Mouse (Mus musculus) lung, postnatal 0 days (tissue): ENCODE measurements at regions not wholly inside any gene's neighbourhood (a gene's known extent, or its start where the extent isn't known, plus 50 kb on each side); places are given as distances from the start of the nearest gene placed in this dataset.
A peak's percentile ranks its signal among the peaks of the same experiment; 100 is the strongest.

ENCODE experiments used
- ATAC-seq: fragments of 200-750 bp; cut with Nextera tagmentation; 2 replicates; pipeline ENCODE4 v1.8.0; 2017; ENCODE audit warnings: moderate library complexity
- DNase-seq: peaks from one replicate; pipeline ENCODE4 v3.0.0-alpha.2; 2016; ENCODE audit warnings: low spot score
- H3K27ac ChIP-seq: fragments of 300-500 bp; sonication (generic); 2 replicates; pipeline ENCODE4 v1.5.1; 2014; ENCODE audit warnings: antibody characterized with exemption, mild to moderate bottlenecking, low read length, mixed read lengths
- H3K27me3 ChIP-seq: fragments of 300-500 bp; sonication (generic); replicated peaks from 2 replicates; pipeline ENCODE4 v1.6.1; 2014; ENCODE audit warnings: low read length, mixed read lengths; ENCODE audit not compliant: insufficient read depth
- H3K36me3 ChIP-seq: fragments of 300-500 bp; sonication (generic); 2 replicates; pipeline ENCODE4 v1.6.1; 2014; ENCODE audit warnings: low read length, mixed read lengths; ENCODE audit not compliant: insufficient read depth
- H3K4me1 ChIP-seq: fragments of 300-500 bp; sonication (generic); 2 replicates; pipeline ENCODE4 v1.6.1; 2014; ENCODE audit warnings: antibody characterized with exemption, low read depth, low read length, mixed read lengths; ENCODE audit not compliant: insufficient read depth
- H3K4me2 ChIP-seq: fragments of 300-500 bp; sonication (generic); replicated peaks from 2 replicates; pipeline ENCODE4 v1.6.1; 2014; ENCODE audit warnings: low read depth, mild to moderate bottlenecking, low read length, moderate library complexity, mixed read lengths
- H3K4me3 ChIP-seq: fragments of 300-500 bp; sonication (generic); 2 replicates; pipeline ENCODE4 v1.5.1; 2014; ENCODE audit warnings: low read depth, low read length
- H3K9ac ChIP-seq: fragments of 300-500 bp; sonication (generic); replicated peaks from 2 replicates; pipeline ENCODE4 v1.6.1; 2014; ENCODE audit warnings: low read depth, mild to moderate bottlenecking
- H3K9me3 ChIP-seq: fragments of 300-500 bp; sonication (generic); 2 replicates; pipeline ENCODE4 v1.6.1; 2016; ENCODE audit warnings: low read length, mixed read lengths
- CTCF ChIP-seq: IDR thresholded peaks from 2 replicates; pipeline ENCODE4 v1.5.1; 2016; ENCODE audit warnings: antibody characterized with exemption, mild to moderate bottlenecking
- EP300 ChIP-seq: IDR thresholded peaks from 2 replicates; pipeline ENCODE4 v1.6.1; 2016; ENCODE audit warnings: antibody characterized with exemption, mild to moderate bottlenecking, control low read depth
- WGBS: fragments of 180-500 bp; shearing (Covaris S2); extraction: QIAGEN DNeasy Blood & Tissue Kit; methylation state at CpG from one replicate; pipeline ENCODE4 v1.1.7; 2014; 5-methylcytosine and 5-hydroxymethylcytosine counted together

DNA sequence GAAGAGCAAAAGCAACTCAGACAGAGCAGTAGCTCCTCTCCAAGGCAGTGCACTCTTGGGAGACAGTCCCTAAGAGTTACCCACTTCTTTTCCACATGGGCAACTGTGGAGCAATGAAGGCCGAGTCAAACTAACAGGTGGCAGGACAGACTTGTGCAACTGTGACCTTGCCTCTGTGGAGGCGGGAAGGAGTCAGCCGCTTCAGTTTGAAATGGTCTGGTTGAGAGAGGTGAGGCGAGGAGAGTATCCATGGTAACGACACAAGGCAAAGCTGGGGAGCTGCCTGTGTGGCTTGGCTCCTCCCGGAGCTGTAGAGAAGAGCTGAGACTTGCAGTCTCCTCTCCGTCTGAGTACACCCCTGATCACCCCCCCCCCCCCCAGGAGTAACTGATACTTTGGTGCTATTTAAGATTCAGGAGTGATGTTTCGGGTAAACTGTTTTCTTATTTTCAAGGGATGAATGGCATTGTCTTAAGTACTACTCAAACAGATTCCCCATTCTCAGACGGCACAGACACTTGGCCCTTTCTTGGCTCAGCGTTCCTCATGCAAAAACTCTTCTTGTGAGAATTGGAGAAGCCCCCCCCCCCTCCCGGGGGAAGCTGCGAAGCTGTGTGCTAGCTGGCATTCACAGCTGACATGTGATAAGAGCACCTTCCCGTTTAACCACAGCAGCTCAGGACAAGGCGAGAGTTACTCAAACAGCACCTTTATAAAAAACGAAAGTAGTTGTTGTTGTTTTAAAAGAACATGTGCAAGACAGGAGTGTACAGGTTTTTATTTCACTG, 54.9 kb upstream of the Chst1 start:
- WGBS = 7% methylated on average over 15 of the region's 15 CpGs
- DNase-seq = peak; percentile 32

GRCm38 (mm10) chr2:92540841-92541240, 58.7 kb upstream of the Chst1 start:
- Histone ChIP-seq H3K36me3 (no peaks in the 10 kb centered on the region), H3K4me3 (no peak overlapping the region), H3K4me1 (no peaks in the 10 kb centered on the region), H3K4me2 (no peak overlapping the region), H3K27me3 (no peaks in the 10 kb centered on the region), H3K27ac (no peak overlapping the region), H3K9me3 (no peaks in the 10 kb centered on the region), H3K9ac (no peak overlapping the region)
- WGBS = 71% methylated on average over 5 of the region's 5 CpGs
- TF ChIP-seq EP300 (no peak), CTCF (no peak)
- DNase-seq (no peak), ATAC-seq (no peak)

More for the DNA sequence above, 54.9 kb upstream of the Chst1 start:
- Histone ChIP-seq H3K27me3 (no peaks in the 10 kb centered on the region), H3K4me1 (no peaks in the 10 kb centered on the region), H3K9ac (no peak overlapping the region), H3K36me3 (no peaks in the 10 kb centered on the region), H3K27ac (no peak overlapping the region), H3K9me3 (no peaks in the 10 kb centered on the region), H3K4me2 (no peak overlapping the region), H3K4me3 (no peak overlapping the region)
- no peak for TF ChIP-seq CTCF
- no peak for TF ChIP-seq EP300
- ATAC-seq = no peak

DNA sequence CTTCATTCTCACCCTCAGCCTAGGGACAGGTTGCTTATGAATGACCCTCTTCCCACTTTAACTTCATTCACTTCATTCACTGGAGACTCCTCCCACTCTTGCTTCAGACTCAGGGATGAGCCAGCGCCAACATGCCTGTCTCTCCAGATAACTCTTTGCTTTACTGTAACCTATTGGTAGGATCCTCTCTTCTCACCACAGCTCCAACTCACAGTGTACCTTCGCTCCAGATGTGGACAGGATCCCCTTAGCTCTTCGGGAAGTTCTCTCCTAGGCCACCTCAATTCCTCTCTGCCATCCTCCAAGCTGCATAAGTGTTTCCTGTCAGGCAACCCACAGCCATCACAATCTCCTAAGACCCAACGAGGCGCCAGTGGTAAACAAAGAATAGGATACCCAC, 67.5 kb upstream of the Chst1 start:
- Histone ChIP-seq H3K9ac (no peak overlapping the region), H3K27ac (no peak overlapping the region), H3K4me2 (no peak overlapping the region), H3K36me3 (no peaks in the 10 kb centered on the region), H3K4me1 (peaks cover 10% of the 10 kb centered on the region; the same call in 1 of the 2 replicates), H3K9me3 (no peaks in the 10 kb centered on the region), H3K4me3 (no peak overlapping the region), H3K27me3 (no peaks in the 10 kb centered on the region)
- DNase-seq (no peak), ATAC-seq (no peak)
- WGBS = 76% methylated on average over 5 of the region's 5 CpGs
- TF ChIP-seq CTCF (no peak), EP300 (no peak)

DNA sequence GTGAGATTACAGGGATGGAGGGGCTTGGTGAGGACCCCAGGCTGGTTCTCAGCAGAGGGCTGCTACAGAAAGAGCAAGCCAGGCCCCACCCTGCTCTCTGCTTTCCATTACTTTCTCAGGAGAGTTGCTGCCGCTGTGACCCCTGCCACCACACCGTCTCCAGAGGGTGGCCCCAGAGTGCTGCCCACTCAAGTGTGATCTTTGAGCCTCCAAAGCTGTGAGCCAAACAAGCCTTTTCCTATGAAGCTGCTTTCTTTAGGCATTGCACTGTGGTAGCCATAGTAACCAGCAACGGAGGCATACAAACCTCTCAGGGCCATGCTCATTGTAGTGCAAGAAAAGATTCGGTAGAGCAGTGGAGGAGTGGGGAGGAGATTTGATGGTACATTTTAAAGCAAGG, 68.8 kb upstream of the Chst1 start:
- no peak for DNase-seq
- TF ChIP-seq CTCF (no peak), EP300 (no peak)

DNA sequence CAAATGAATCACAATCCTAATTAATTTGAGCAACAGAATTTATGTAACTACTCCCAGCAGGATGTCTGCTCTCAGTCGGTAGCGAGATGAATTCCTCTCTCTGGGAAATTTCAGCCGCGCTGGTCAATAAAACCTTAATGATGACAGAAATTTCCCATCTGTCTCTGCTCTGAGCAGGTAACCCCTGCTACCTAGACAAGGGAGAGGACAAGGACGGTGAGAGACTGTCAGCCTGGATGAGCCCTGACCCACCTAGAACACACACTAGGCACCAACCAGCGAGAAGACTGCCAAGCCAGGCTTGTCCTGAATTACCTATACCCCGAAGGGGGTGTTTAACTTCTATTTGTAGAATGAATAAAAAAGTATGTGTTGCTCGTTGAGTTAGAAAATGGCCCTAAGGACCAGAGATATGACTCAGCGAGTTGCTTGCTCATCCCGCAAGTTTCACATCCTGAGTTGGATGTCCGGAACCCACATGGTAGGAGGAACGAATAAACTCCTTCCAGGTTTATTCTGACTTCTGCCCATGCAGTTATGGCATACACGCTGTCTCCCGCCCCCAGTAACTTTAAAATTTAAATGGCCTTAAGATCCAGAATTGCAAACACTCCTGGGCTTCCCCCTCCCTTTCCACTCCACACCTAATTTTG, 69.5 kb upstream of the Slc35c1 start:
- Histone ChIP-seq H3K4me3 (peak overlapping the region; percentile 34), H3K36me3 (no peaks in the 10 kb centered on the region), H3K9ac (no peak overlapping the region), H3K27ac (no peak overlapping the region), H3K27me3 (no peaks in the 10 kb centered on the region), H3K4me2 (peak overlapping the region; percentile 66), H3K9me3 (no peaks in the 10 kb centered on the region), H3K4me1 (peaks cover 10% of the 10 kb centered on the region; the same call in 1 of the 2 replicates)
- DNase-seq (no peak), ATAC-seq (no peak)
- 40% methylated on average over 14 of the region's 14 CpGs for WGBS
- TF ChIP-seq EP300 = no peak
- no peak for TF ChIP-seq CTCF

More for the DNA sequence above, 68.8 kb upstream of the Chst1 start:
- Histone ChIP-seq H3K4me3 (no peak overlapping the region), H3K27ac (no peak overlapping the region), H3K9ac (no peak overlapping the region), H3K36me3 (no peaks in the 10 kb centered on the region), H3K4me2 (no peak overlapping the region), H3K27me3 (no peaks in the 10 kb centered on the region), H3K4me1 (peaks cover 10% of the 10 kb centered on the region; the same call in 1 of the 2 replicates), H3K9me3 (no peaks in the 10 kb centered on the region)
- WGBS = 57% methylated on average over 4 of the region's 4 CpGs
- no peak for ATAC-seq

- no peaks in the 10 kb centered on the region for H3K36me3 ChIP-seq
- TF ChIP-seq EP300 (no peak), CTCF (peak; percentile 36)
- 6% methylated on average over 24 of the region's 24 CpGs for WGBS
- H3K9me3 ChIP-seq = no peaks in the 10 kb centered on the region
- ATAC-seq = peak; percentile 100
- H3K27ac ChIP-seq = 0 out of 2 replicates have a peak overlapping the region, but pooled peaks have one; percentile 28
- H3K4me1 ChIP-seq = peaks cover 10% of the 10 kb centered on the region; the same call in 1 of the 2 replicates
- peak; percentile 92 for DNase-seq
- H3K9ac ChIP-seq = peak overlapping the region; percentile 24; the same call in 1 of the 2 replicates
- no peaks in the 10 kb centered on the region for H3K27me3 ChIP-seq
- peak overlapping the region; percentile 34 for H3K4me3 ChIP-seq
- peak overlapping the region; percentile 66 for H3K4me2 ChIP-seq
Measured at GRCm38 (mm10) chr2:92529071-92529641, 68.8 kb upstream of the Slc35c1 start.
